Mouse (Mus musculus): Measurements from ENCODE around the gene Kifc3.
"Not testable (repeated sequence)": the region's sequence is repeated elsewhere in the genome, so short reads cannot be mapped to it uniquely, and the experiment has no call there.

Kifc3 gene

DNA sequence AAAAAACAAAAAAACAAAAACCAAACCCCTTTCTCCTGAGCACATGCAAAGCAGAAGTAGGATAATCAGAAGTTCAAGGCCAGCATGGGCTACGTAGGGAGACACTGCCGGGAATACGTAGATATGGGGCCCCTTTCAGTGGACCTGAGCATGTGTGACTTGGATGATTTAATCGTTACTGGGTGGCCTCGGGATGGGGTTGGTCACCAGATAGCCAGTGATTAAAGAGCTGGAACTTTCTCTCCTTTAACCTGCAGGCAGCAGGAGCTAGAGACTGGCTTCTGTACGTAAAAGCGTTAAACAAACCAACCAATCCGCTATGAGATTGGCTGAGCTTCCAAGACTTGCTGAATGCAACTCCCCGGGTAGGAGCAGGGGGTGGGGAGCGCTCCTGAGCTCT lies 17.5 kb downstream of the Kifc3 start:
- DNase-seq (ENCODE audit: low read depth, low spot score), result no peak
- no peaks in the 10 kb centered on the region; the same call in 1 of the 2 replicates for H3K27me3 ChIP-seq (ENCODE audit: control insufficient read depth, insufficient read depth, low read length, poor library complexity, severe bottlenecking)
- H3K36me3 ChIP-seq (ENCODE audit: control insufficient read depth, insufficient read depth, low read length, poor library complexity, severe bottlenecking), result no peaks in the 10 kb centered on the region

DNA sequence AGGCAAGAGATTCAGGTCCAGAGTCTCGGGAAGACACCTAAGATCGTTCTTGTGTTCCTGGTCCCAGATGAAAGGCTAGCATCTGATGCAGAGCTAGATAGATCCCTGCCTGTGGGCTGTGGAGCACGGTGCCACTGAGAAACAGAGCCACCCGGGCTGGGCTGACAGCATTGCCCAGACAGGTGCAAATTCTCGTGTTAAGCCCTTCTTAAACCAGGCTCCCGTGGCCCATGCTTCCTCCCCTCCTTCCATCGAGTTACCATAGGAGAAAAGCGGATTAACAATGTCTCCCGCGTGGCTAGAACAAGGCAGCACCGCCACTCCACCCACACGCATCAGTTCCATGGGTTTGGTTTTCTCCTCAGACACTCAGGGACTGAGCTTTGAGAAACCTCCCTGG lies 18.4 kb downstream of the Kifc3 start:
- no peak for DNase-seq (ENCODE audit: low read depth, low spot score)
- no peaks in the 10 kb centered on the region; the same call in 1 of the 2 replicates for H3K27me3 ChIP-seq (ENCODE audit: control insufficient read depth, insufficient read depth, low read length, poor library complexity, severe bottlenecking)
- H3K36me3 ChIP-seq (ENCODE audit: control insufficient read depth, insufficient read depth, low read length, poor library complexity, severe bottlenecking), result no peaks in the 10 kb centered on the region

DNA sequence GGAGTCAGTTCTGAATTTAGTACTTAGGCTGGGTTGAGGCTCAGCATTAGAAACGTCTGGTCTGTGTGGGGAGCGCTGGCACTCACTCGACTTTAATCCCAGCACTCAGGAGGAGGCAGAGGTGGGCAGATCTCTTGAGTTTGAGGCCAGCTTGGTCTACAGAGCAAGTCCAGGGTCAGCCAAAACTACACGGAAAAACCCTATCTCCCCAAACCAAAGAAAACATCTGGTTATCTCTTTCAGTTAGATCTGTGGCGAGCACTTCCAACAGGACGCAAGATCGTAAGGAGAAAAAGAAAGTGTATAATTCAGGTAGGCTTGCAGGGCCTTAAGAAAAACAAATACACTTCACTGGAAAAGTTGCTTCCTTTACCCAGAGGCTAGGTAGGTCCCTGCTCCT lies 20.8 kb downstream of the Kifc3 start:
- H3K36me3 ChIP-seq (ENCODE audit: control insufficient read depth, insufficient read depth, low read length, poor library complexity, severe bottlenecking), result no peaks in the 10 kb centered on the region
- H3K27me3 ChIP-seq (ENCODE audit: control insufficient read depth, insufficient read depth, low read length, poor library complexity, severe bottlenecking), result no peaks in the 10 kb centered on the region
- no peak for DNase-seq (ENCODE audit: low read depth, low spot score)

DNA sequence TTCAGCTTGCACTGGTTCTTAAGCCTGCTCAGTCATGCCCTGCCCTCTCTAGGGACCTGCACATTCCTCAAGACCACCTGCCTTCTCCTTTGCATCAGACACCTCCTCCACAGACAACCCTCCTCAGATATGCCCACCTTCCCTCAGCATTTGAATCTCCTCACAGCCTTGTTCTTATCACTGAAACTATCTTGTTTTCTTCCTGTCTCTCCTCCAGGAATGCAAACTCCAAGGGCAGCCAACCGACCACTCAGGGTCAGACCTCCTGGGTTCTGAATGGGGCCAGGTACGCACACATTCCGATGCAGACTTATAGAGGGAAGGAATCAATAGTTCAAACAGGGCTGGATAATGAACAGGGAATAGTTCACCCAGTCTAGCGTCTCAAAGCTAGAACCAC lies 24.4 kb downstream of the Kifc3 start:
- no peaks in the 10 kb centered on the region for H3K27me3 ChIP-seq (ENCODE audit: control insufficient read depth, insufficient read depth, low read length, poor library complexity, severe bottlenecking)
- H3K36me3 ChIP-seq (ENCODE audit: control insufficient read depth, insufficient read depth, low read length, poor library complexity, severe bottlenecking), result no peaks in the 10 kb centered on the region
- DNase-seq (ENCODE audit: low read depth, low spot score), result no peak

DNA sequence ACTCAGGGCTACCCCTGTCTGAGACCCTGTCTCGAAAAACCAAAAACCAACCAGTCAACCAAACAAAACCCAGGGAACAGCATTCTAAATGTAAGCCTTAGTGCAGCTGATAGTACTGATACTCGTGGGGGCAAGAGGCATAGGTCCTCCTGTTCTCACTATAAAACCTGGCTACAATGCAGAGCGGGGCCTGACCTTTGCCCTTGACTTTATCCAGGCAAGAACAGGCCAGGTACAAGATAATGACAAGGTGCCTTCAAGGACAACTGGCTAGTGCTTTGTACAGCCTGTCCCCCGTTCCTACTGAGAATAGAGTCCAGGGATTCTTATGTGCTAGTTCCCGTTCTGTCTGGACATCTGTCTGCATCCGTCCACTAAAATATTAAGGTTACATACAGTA lies 25.6 kb downstream of the Kifc3 start:
- no peaks in the 10 kb centered on the region for H3K27me3 ChIP-seq (ENCODE audit: control insufficient read depth, insufficient read depth, low read length, poor library complexity, severe bottlenecking)
- no peak for DNase-seq (ENCODE audit: low read depth, low spot score)
- no peaks in the 10 kb centered on the region for H3K36me3 ChIP-seq (ENCODE audit: control insufficient read depth, insufficient read depth, low read length, poor library complexity, severe bottlenecking)

DNA sequence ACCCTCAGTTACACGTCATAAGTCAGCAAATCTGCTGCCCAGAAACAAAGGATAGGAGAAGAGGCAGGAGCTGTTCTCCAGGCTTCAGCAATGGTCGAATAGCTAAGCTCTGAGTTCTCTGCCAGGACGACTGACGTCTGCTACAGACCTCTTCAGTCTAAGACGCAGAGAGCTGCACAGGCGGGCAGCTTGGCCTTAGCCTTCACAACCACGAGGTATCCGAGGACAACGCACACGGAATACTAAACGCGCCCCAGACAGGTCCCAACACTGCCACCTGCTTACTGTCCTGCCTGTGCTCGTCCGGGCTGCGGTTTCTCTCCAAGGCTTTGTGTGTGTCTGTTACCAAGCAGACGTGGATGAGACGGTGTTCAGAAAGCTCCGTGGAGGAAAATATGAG lies 26.8 kb downstream of the Kifc3 start:
- Histone ChIP-seq H3K27me3 (ENCODE audit: control insufficient read depth, insufficient read depth, low read length, poor library complexity, severe bottlenecking) (no peaks in the 10 kb centered on the region), H3K36me3 (ENCODE audit: control insufficient read depth, insufficient read depth, low read length, poor library complexity, severe bottlenecking) (no peaks in the 10 kb centered on the region)
- no peak for DNase-seq (ENCODE audit: low read depth, low spot score)

DNA sequence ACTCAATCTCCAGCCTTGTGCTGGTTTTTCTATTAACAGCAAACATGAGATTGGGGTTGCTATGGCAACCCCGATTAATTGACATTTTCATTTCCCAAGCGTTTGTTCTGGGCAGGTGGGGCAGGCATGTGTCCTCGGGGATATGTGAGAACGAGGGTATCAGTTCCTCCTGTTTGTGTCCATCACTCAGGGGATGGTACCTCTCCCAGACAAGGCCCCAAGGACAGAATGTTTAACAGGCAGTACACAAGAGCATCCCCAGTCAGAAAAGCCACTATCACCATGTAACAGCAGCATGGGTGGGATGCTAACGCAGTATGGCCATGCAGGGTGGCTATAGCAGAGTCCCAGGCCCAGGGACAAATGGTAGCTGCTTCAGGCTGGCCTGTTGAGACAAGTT lies 27.3 kb downstream of the Kifc3 start:
- Histone ChIP-seq H3K27me3 (ENCODE audit: control insufficient read depth, insufficient read depth, low read length, poor library complexity, severe bottlenecking) (no peaks in the 10 kb centered on the region), H3K36me3 (ENCODE audit: control insufficient read depth, insufficient read depth, low read length, poor library complexity, severe bottlenecking) (no peaks in the 10 kb centered on the region)
- DNase-seq (ENCODE audit: low read depth, low spot score), result no peak

DNA sequence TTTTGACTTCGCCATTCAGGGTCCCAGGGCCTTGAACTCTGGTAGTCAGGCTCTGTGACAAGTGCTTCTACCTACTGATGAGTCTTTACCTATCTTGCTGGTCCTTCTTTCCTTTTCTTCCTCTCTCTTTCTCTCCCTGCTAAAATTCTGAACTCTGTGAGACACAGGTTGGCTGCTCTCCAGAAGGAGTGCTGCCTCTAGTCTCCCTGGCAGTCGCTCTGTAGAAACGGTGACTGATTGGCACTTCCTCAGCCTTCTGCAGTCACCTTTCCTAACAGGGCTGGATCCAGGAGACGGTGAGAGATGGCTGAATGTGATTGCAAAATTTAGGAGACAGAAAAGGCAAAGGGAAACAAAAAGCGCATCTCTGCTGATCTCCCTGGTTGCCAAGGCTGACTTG lies 30.2 kb downstream of the Kifc3 start:
- DNase-seq (ENCODE audit: low read depth, low spot score), result no peak
- no peaks in the 10 kb centered on the region for H3K36me3 ChIP-seq (ENCODE audit: control insufficient read depth, insufficient read depth, low read length, poor library complexity, severe bottlenecking)
- H3K27me3 ChIP-seq (ENCODE audit: control insufficient read depth, insufficient read depth, low read length, poor library complexity, severe bottlenecking), result no peaks in the 10 kb centered on the region

DNA sequence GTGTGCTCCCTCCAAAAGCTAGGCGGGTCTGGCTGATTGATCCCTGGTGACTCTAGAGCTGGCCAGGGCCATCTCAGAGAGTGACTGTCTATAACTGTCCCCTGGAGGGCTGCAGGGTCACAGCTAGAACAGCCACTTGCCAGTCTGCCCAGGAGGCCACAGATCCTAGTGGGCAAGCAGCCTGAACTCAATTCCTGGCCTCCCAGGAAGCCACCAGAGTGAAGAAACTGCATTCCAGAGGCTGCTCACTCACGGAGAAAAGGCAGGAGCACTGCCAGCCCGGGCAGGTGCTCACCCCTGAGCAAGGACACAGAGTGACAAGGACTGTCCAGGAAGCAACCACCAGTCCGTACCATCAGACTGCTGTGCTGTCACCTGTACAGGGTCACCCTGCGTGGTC lies 34.9 kb downstream of the Kifc3 start:
- Histone ChIP-seq H3K27me3 (ENCODE audit: control insufficient read depth, insufficient read depth, low read length, poor library complexity, severe bottlenecking) (no peaks in the 10 kb centered on the region), H3K36me3 (ENCODE audit: control insufficient read depth, insufficient read depth, low read length, poor library complexity, severe bottlenecking) (no peaks in the 10 kb centered on the region)
- DNase-seq (ENCODE audit: low read depth, low spot score), result no peak

DNA sequence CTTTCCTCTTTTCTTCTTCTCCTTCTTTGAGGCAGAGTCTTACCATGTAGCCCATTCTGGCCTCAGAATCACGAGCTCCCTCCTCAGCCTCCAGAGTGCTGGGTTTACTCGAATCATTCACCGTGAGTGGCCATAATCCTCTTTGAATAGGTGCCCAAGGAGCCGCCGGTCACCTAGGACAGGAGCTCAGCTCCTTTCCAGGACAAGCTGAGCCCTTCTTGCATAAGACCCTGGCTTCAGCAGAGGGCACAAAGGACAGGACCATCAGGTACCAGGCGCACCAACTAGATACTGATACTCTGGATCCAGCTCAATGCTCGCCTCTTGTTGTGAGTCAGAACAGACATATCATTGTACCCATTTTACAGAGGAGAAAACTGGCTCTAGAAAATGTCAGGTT lies 36.2 kb downstream of the Kifc3 start:
- Histone ChIP-seq H3K27me3 (ENCODE audit: control insufficient read depth, insufficient read depth, low read length, poor library complexity, severe bottlenecking) (no peaks in the 10 kb centered on the region), H3K36me3 (ENCODE audit: control insufficient read depth, insufficient read depth, low read length, poor library complexity, severe bottlenecking) (no peaks in the 10 kb centered on the region)
- DNase-seq (ENCODE audit: low read depth, low spot score), result no peak

DNA sequence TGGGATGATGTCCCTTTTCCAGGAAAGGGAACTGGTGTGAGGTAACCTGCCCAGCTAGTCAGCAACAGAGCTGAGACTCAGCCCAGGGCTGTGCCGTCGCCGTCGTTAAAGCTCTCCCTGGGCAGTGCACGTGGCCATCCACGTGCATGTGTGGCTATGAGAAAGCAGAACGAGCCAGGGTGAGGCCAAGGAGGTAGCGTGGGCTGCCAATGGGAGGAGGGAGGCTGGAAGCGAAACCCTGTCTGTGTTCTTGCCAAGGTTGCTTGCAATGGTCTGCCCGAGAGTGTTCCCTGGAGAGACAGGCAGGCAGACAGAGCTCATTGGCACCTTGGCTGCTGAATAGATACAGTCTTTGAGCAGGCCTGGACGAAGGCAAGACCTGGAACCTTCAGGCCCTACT lies 36.7 kb downstream of the Kifc3 start:
- DNase-seq (ENCODE audit: low read depth, low spot score), result no peak
- Histone ChIP-seq H3K27me3 (ENCODE audit: control insufficient read depth, insufficient read depth, low read length, poor library complexity, severe bottlenecking) (no peaks in the 10 kb centered on the region), H3K36me3 (ENCODE audit: control insufficient read depth, insufficient read depth, low read length, poor library complexity, severe bottlenecking) (no peaks in the 10 kb centered on the region)

DNA sequence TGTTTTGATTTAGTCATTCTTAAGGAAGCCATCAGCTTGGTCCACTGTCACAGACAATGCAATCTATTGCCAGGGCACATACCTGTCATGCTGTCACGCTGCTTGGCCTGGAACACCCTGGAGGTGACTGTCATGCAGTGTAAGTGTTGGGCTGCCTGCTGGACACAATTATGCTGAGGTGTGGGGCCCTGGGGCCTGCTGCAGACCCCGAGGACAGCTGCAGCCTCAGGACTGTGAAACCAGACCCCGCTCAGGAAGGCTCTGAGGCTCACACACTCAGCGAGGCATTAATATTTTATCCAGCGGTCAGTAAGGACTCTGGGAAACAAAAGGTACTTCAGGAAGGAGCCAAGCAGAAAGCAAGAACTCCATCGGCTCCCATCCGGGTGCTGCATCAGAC lies 38.1 kb downstream of the Kifc3 start:
- DNase-seq (ENCODE audit: low read depth, low spot score), result no peak
- H3K36me3 ChIP-seq (ENCODE audit: control insufficient read depth, insufficient read depth, low read length, poor library complexity, severe bottlenecking), result no peaks in the 10 kb centered on the region
- no peaks in the 10 kb centered on the region for H3K27me3 ChIP-seq (ENCODE audit: control insufficient read depth, insufficient read depth, low read length, poor library complexity, severe bottlenecking)

DNA sequence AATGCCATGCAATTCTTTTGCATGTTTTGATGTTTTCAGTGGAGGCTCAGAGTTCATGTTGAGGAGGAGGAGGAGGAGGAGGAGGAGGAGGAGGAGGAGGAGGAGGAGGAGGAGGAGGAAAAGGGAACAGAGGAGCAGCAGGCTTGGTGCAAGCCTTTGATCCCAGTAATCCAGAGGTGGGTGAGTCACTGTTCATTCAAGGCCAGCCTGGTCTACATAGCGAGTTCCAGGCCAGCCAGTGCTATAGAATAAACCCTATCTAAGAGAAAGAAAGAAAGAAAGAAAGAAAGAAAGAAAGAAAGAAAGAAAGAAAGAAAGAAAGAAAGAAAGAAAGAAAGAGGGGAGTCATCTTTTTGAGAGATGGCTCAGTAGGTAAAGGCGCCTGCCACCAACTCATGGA lies 38.6 kb downstream of the Kifc3 start:
- not testable (repeated sequence) for H3K36me3 ChIP-seq (ENCODE audit: control insufficient read depth, insufficient read depth, low read length, poor library complexity, severe bottlenecking); H3K27me3 ChIP-seq (ENCODE audit: control insufficient read depth, insufficient read depth, low read length, poor library complexity, severe bottlenecking)

DNA sequence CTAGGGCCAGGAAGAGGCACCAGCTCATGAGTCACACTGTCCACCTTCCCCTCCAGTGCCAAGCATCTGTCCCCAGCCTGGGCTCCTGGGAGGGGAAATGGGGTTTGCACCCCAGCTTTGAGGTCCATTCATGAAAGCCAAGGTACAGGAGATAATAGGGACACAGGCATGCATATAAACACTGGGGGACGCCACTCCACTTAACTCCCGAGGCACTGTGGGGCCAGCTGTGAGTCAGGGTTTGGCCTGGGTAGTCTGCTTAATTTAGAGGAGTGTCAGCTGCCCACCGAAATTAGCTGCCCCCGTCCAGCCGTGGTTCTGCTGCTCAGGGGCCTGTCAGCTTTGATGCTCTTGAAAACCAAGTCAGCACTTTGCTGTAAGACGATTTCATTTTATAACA lies 39.8 kb downstream of the Kifc3 start:
- DNase-seq (ENCODE audit: low read depth, low spot score), result no peak
- Histone ChIP-seq H3K36me3 (ENCODE audit: control insufficient read depth, insufficient read depth, low read length, poor library complexity, severe bottlenecking) (no peaks in the 10 kb centered on the region), H3K27me3 (ENCODE audit: control insufficient read depth, insufficient read depth, low read length, poor library complexity, severe bottlenecking) (no peaks in the 10 kb centered on the region)

More for the DNA sequence above, 38.6 kb downstream of the Kifc3 start:
- not testable (repeated sequence) for DNase-seq (ENCODE audit: low read depth, low spot score)

DNA sequence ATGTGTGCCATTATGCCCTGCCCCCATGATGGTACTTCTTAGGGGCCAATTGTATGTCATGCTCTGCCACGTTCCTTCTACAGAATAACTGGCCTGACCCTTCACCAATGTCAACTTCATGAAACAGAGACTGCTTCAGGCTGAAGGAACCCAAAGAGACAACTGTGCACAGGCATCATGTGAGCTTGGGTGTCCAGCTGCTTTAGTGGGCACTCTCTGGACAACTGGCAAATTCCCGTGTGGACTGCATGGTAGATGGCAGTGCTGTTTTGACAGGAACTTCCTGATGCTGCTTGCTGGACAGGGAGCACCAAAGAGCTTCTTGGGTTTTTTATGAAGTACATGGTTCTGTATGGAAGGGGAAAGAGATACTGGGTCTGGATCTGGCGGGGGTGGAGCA lies 43.3 kb downstream of the Kifc3 start:
- DNase-seq (ENCODE audit: low read depth, low spot score), result no peak
- Histone ChIP-seq H3K36me3 (ENCODE audit: control insufficient read depth, insufficient read depth, low read length, poor library complexity, severe bottlenecking) (no peaks in the 10 kb centered on the region), H3K27me3 (ENCODE audit: control insufficient read depth, insufficient read depth, low read length, poor library complexity, severe bottlenecking) (no peaks in the 10 kb centered on the region)

DNA sequence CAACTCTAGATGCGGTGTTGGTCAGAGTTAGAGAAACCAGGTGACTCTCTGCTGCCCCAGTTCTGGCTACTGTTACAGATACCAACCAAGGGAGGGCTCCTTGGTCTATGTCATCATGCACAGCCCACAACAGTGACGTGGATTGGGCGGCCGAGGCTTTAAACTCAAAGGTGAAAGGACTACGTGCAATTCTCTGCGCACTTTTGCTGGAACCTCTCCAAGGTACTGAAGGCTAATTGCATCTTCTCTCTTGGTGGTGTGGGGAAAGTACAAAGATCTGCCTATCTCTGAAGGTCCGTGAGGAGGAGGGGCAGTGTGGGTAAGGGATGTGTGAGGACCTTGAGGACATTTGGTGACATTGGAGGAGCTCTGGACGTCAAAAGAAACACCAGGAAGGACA lies 44.0 kb downstream of the Kifc3 start:
- DNase-seq (ENCODE audit: low read depth, low spot score), result no peak
- Histone ChIP-seq H3K36me3 (ENCODE audit: control insufficient read depth, insufficient read depth, low read length, poor library complexity, severe bottlenecking) (no peaks in the 10 kb centered on the region), H3K27me3 (ENCODE audit: control insufficient read depth, insufficient read depth, low read length, poor library complexity, severe bottlenecking) (no peaks in the 10 kb centered on the region)
